Mouse (Mus musculus) small intestine, adult 2 months (tissue): ENCODE data around the gene Dennd1c.

Experiments
- CTCF ChIP-seq: fragments of 200-500 bp; IDR thresholded peaks from 2 replicates; pipeline ENCODE4 v1.5.1; 2012; ENCODE audit warnings: low read depth, mild to moderate bottlenecking, control low read depth, inconsistent platforms, low read length, moderate library complexity, mixed read lengths; ENCODE audit not compliant: insufficient replicate concordance, insufficient read length; ENCODE audit errors: extremely low read depth
- POLR2A ChIP-seq: fragments of 200-500 bp; IDR thresholded peaks from 2 replicates; pipeline ENCODE4 v1.6.1; 2012; ENCODE audit warnings: low read depth, mild to moderate bottlenecking, control low read depth, inconsistent platforms, low read length, moderate library complexity

GRCm38 (mm10) chr17:57079919-57080318 is 1.6 kb upstream of the Dennd1c start:
- no peak for TF ChIP-seq CTCF
- TF ChIP-seq POLR2A, result no peak
